Mouse (Mus musculus) lung, adult 2 months (tissue): ENCODE data around the gene Slc2a3. TPM values are rescaled to one million over a fixed set of nuclear protein-coding genes. Genes with fewer than 3 reads are reported as not detected.
"Not testable (repeated sequence)": the region's sequence is repeated elsewhere in the genome, so short reads cannot be mapped to it uniquely, and the experiment has no call there.

Source experiments
- DNase-seq: peaks from one replicate; pipeline ENCODE4 v3.0.0; 2022
- H3K4me1 ChIP-seq: fragments of 200-500 bp; 2 replicates; pipeline ENCODE4 v1.6.1; 2011; ENCODE audit warnings: low read length; ENCODE audit not compliant: control insufficient read depth, insufficient read depth
- H3K4me3 ChIP-seq: fragments of 200-500 bp; replicated peaks from 2 replicates; pipeline ENCODE3; 2011; ENCODE audit warnings: low read depth, mild to moderate bottlenecking, control low read depth, low read length; ENCODE audit errors: extremely low read depth
- CTCF ChIP-seq: fragments of 200-500 bp; IDR thresholded peaks from 2 replicates; pipeline ENCODE4 v1.5.1; 2011; ENCODE audit warnings: mild to moderate bottlenecking, low read length, control low read depth; ENCODE audit not compliant: insufficient read depth
- POLR2A ChIP-seq: fragments of 200-500 bp; IDR thresholded peaks from 2 replicates; pipeline ENCODE4 v1.6.1; 2011; ENCODE audit warnings: low read depth, mild to moderate bottlenecking, control low read depth, low read length, borderline replicate concordance; ENCODE audit errors: extremely low read depth
- WGBS: fragments of 180-500 bp; shearing (Covaris S2); methylation state at CpG from one replicate; pipeline ENCODE4 v1.1.7; 2018; 5-methylcytosine and 5-hydroxymethylcytosine counted together
- polyA plus RNA-seq: library from polyadenylated mRNA; depleted of rRNA; stranded (reverse); fragments of >200 nt; gene quantifications from 2 replicates; pipeline ENCODE4 v1.2.3, GENCODE M21; 2012

Gene Slc2a3
- polyA plus RNA-seq, 1 experiment = 7.4 TPM

GRCm38 (mm10) chr6:122755913-122756312 is 45.5 kb downstream of the Slc2a3 start:
- no peak for DNase-seq
- no peak overlapping the region for H3K4me3 ChIP-seq
- no peaks in the 10 kb centered on the region for H3K4me1 ChIP-seq
- 27% methylated on average over 2 of the region's 2 CpGs for WGBS
- no peak for TF ChIP-seq CTCF
- no peak for TF ChIP-seq POLR2A

GRCm38 (mm10) chr6:122750579-122750978 is 50.9 kb downstream of the Slc2a3 start:
- no peak for DNase-seq
- Histone ChIP-seq H3K4me3 (no peak overlapping the region), H3K4me1 (no peaks in the 10 kb centered on the region)
- TF ChIP-seq CTCF = no peak
- TF ChIP-seq POLR2A = no peak
- whole genome bisulfite sequencing = 83% methylated on average over 6 of the region's 6 CpGs

GRCm38 (mm10) chr6:122744505-122745249 is 56.8 kb downstream of the Slc2a3 start:
- Histone ChIP-seq H3K4me3 (no peak overlapping the region), H3K4me1 (peaks cover 6% of the 10 kb centered on the region; the same call in 1 of the 2 replicates)
- 63% methylated on average over 10 of the region's 10 CpGs for WGBS
- no peak for TF ChIP-seq POLR2A
- no peak for TF ChIP-seq CTCF
- DNase-seq = no peak

DNA sequence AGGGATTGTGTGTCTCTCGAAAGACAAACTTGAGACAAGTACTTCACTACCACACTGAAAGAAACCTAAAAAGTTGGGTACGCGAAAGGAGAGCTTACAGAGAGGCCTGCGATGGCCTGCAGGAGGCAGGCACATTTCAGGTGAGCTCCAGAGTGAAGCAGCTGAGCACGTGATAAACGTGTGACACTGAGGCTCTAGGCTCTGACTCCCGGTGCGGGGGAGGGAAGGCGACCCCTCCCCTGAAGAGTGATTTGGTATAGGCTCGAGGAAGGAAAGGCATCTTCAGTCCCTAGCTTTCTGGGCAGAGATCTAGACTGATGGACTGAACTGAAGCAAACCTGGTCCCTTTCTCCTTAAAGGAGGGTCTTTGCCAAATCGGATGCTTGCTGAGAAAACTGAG is 58.1 kb downstream of the Slc2a3 start:
- H3K4me1 ChIP-seq = peaks cover 6% of the 10 kb centered on the region; the same call in 1 of the 2 replicates
- 37% methylated on average over 11 of the region's 11 CpGs for WGBS
- no peak overlapping the region for H3K4me3 ChIP-seq
- TF ChIP-seq POLR2A (no peak), CTCF (no peak)
- DNase-seq = no peak

- Histone ChIP-seq H3K4me1 (peaks cover 6% of the 10 kb centered on the region; the same call in 1 of the 2 replicates), H3K4me3 (peak overlapping the region; percentile 43)
- no peak for TF ChIP-seq CTCF
- no peak for TF ChIP-seq POLR2A
- no peak for DNase-seq
- 3% methylated on average over 23 of the region's 23 CpGs for WGBS
Measured at GRCm38 (mm10) chr6:122742228-122742899, 59.1 kb downstream of the Slc2a3 start.

- TF ChIP-seq POLR2A (no peak), CTCF (no peak)
- 7% methylated on average over 25 of the region's 25 CpGs for WGBS
- H3K4me3 ChIP-seq = peak overlapping the region; percentile 43
- DNase-seq = no peak
- H3K4me1 ChIP-seq = peaks cover 6% of the 10 kb centered on the region; the same call in 1 of the 2 replicates
Measured at GRCm38 (mm10) chr6:122741460-122742227, 59.8 kb downstream of the Slc2a3 start.

DNA sequence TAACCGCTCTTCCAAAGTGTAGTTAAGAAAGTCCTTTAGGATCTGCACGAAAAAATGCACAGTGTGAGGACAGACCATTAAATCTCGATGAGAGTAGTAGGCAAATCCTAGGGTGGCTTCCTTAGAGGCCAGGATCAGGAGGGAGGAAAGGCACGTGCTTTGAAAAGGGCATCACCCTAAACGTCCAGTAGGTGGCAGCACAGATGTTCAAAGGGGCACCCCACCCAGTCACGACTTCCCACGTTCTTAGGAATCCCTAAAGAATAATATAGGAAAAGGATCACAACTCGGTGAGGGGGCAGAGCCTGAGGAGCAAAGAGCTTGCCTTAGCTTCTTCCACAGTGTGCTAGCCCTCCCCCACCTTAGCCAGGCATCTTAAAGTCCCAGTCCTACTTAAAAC is 61.5 kb downstream of the Slc2a3 start:
- DNase-seq = peak; percentile 53
- H3K4me3 ChIP-seq = no peak overlapping the region

GRCm38 (mm10) chr6:122719942-122720341 is 81.5 kb downstream of the Slc2a3 start:
- Histone ChIP-seq H3K4me1 (no peaks in the 10 kb centered on the region), H3K4me3 (no peak overlapping the region)
- TF ChIP-seq POLR2A (no peak), CTCF (peak; percentile 78)
- 27% methylated on average over 2 of the region's 2 CpGs for WGBS
- peak; percentile 62 for DNase-seq

More for the DNA sequence above, 61.5 kb downstream of the Slc2a3 start:
- 13% methylated on average over 8 of the region's 8 CpGs for WGBS
- peaks cover 6% of the 10 kb centered on the region; the same call in 1 of the 2 replicates for H3K4me1 ChIP-seq
- TF ChIP-seq POLR2A = no peak
- TF ChIP-seq CTCF = peak; percentile 86

GRCm38 (mm10) chr6:122718224-122718623 is 83.2 kb downstream of the Slc2a3 start:
- not testable (repeated sequence) for H3K4me1 ChIP-seq, H3K4me3 ChIP-seq, DNase-seq
- 86% methylated on average over 1 of the region's 1 CpGs for WGBS
